Mouse (Mus musculus): ENCODE results near the gene Lrrc8e. TPM values are rescaled to one million over a fixed set of nuclear protein-coding genes. Genes with fewer than 3 reads are reported as not detected.

Lrrc8e gene
- polyA plus RNA-seq, 1 experiment, result 1.4 TPM

DNA sequence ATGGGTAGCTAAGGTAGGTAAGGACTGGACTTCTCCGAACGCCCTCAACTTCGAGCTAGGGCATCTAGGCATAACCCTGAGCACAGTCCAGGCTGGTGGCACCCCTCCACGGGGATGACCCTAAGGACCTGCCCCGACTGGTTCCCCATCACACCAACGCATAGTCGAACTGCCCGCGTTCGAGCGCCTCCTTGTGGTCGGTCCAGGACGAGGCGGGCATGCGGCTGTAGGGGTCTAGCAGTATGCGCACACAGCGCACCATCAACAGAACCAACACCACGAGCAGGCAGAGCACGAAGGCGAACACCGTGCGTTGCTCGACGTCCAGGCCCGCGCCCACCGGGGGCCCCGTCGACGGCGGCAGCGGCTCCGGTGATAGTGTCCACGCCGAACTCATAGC, 31.6 kb downstream of the Lrrc8e start:
- H3K9ac ChIP-seq (ENCODE audit: low read depth, poor library complexity, severe bottlenecking), result peak overlapping the region; percentile 51
- peak overlapping the region; percentile 70 for H3K4me3 ChIP-seq (ENCODE audit: low read depth, low read length)
- no peaks in the 10 kb centered on the region for H3K9me3 ChIP-seq (replicated peaks; ENCODE audit: control insufficient read depth, insufficient read depth, low read length, poor library complexity, severe bottlenecking)
- H3K4me1 ChIP-seq (ENCODE audit: control insufficient read depth, insufficient read depth, low read length), result peaks cover 1% of the 10 kb centered on the region
- H3K36me3 ChIP-seq (ENCODE audit: control insufficient read depth, insufficient read depth, low read length, poor library complexity, severe bottlenecking), result peaks cover 42% of the 10 kb centered on the region
- H3K27ac ChIP-seq (ENCODE audit: insufficient read depth, low read length), result peak overlapping the region; percentile 34; the same call in 1 of the 2 replicates
- TF ChIP-seq CTCF (IDR thresholded peaks at IDR 0.05; ENCODE audit: low read depth, low read length), result peak; percentile 98
- no peak for TF ChIP-seq POLR2A (IDR thresholded peaks at IDR 0.05; ENCODE audit: insufficient read depth, low read length)
- 0 out of 2 replicates have a peak, but pooled peaks have one; percentile 50 for TF ChIP-seq EP300 (IDR thresholded peaks at IDR 0.05; ENCODE audit: insufficient read depth, low read depth, low read length)
- no peaks in the 10 kb centered on the region for H3K27me3 ChIP-seq (ENCODE audit: control insufficient read depth, insufficient read depth, low read length, poor library complexity, severe bottlenecking)

DNA sequence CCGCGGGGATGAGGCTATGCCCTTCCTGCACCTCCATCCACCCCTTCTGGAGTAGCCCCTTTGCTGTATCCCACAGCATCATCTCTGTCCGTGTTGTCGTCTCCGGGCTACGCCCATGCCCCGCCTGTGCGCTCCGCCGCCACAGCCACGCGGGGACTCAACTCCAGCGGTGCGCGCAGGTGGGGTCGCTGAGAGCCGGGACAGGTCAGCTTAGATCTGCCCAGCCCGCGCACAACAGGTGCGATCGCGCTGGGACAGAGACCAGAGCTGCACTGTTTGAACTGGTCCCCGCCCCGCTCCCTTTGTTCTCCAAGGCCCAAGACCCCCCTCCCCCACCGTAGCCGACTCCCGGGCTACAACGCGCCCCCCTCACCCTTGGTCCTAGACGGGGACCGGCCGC, 32.1 kb downstream of the Lrrc8e start:
- TF ChIP-seq CTCF (IDR thresholded peaks at IDR 0.05; ENCODE audit: low read depth, low read length) (no peak), POLR2A (IDR thresholded peaks at IDR 0.05; ENCODE audit: insufficient read depth, low read length) (no peak), EP300 (IDR thresholded peaks at IDR 0.05; ENCODE audit: insufficient read depth, low read depth, low read length) (no peak)
- Histone ChIP-seq H3K9me3 (replicated peaks; ENCODE audit: control insufficient read depth, insufficient read depth, low read length, poor library complexity, severe bottlenecking) (no peaks in the 10 kb centered on the region), H3K36me3 (ENCODE audit: control insufficient read depth, insufficient read depth, low read length, poor library complexity, severe bottlenecking) (peaks cover 44% of the 10 kb centered on the region), H3K27me3 (ENCODE audit: control insufficient read depth, insufficient read depth, low read length, poor library complexity, severe bottlenecking) (no peaks in the 10 kb centered on the region), H3K9ac (ENCODE audit: low read depth, poor library complexity, severe bottlenecking) (peak overlapping the region; percentile 51), H3K27ac (ENCODE audit: insufficient read depth, low read length) (peak overlapping the region; percentile 34; the same call in 1 of the 2 replicates), H3K4me3 (ENCODE audit: low read depth, low read length) (peak overlapping the region; percentile 70), H3K4me1 (ENCODE audit: control insufficient read depth, insufficient read depth, low read length) (peaks cover 1% of the 10 kb centered on the region)

DNA sequence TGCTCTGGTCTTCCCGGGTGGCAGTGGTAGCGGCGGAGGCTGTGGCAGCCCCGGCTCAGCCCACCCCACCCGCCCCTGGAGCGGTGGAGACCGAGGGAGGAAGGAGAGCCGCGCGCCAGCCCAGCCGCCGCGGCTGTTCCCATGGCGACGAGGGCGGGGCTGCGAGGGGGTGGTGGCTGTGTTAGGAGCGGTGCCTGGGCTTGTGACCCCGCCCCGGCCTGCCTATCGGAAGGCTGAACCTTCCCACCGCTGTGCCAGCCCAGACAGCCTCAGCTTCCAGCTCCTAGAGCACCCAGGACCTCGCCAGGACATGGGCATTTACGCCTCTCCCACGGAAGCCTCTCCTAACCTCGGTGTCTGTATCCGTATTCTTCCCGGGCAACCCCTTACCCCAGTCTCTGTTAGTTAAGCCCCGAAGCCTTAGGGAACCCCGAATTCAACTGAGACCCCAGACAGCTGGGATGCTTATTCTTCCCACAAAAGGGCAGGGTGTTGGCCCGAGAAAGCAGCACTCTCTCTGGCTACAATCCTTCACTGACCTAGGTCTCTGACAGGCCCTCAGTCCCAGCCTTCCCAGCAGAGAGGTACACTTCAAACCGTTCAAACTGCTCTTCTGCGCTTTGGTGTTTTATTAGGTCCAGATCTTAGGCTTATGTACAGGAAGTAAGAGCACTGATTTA, 32.6 kb downstream of the Lrrc8e start, which contains the start of gene Ctxn1:
Ctxn1 (minus strand) TSS at position 150 of the 680 bp plus-strand sequence.
- no peak for TF ChIP-seq EP300 (IDR thresholded peaks at IDR 0.05; ENCODE audit: insufficient read depth, low read depth, low read length)
- TF ChIP-seq CTCF (IDR thresholded peaks at IDR 0.05; ENCODE audit: low read depth, low read length), result no peak
- no peak for TF ChIP-seq POLR2A (IDR thresholded peaks at IDR 0.05; ENCODE audit: insufficient read depth, low read length)
- peak within 1 kb of the TSS; percentile 70 for H3K4me3 ChIP-seq (ENCODE audit: low read depth, low read length)
- H3K4me1 ChIP-seq (ENCODE audit: control insufficient read depth, insufficient read depth, low read length), result peaks cover 1% of the 10 kb centered on the region
- H3K27ac ChIP-seq (ENCODE audit: insufficient read depth, low read length), result peak within 1 kb of the TSS; percentile 79
- no peaks in the 10 kb centered on the region for H3K9me3 ChIP-seq (replicated peaks; ENCODE audit: control insufficient read depth, insufficient read depth, low read length, poor library complexity, severe bottlenecking)
- peaks cover 50% of the 10 kb centered on the region for H3K36me3 ChIP-seq (ENCODE audit: control insufficient read depth, insufficient read depth, low read length, poor library complexity, severe bottlenecking)
- no peaks in the 10 kb centered on the region for H3K27me3 ChIP-seq (ENCODE audit: control insufficient read depth, insufficient read depth, low read length, poor library complexity, severe bottlenecking)
- H3K9ac ChIP-seq (ENCODE audit: low read depth, poor library complexity, severe bottlenecking), result peak within 1 kb of the TSS; percentile 51

DNA sequence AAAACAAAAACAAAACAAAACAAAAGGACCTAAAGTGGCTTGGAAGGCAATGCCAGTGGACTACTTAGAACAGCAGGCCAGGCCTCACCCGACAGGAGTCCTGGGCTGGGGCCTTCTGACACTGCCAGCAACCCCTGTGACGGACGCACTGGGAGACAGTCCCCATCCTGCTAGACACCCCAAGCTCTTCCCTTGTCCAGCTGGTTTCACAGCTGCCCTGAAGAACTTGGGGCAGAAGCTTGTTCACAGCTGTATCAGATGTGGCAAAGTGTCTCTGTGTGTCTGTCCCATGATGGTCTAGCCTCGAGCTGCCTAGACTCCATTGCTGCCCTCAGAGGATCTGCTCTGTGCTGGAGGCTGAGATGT, 33.2 kb downstream of the Lrrc8e start:
- Histone ChIP-seq H3K27me3 (ENCODE audit: control insufficient read depth, insufficient read depth, low read length, poor library complexity, severe bottlenecking) (no peaks in the 10 kb centered on the region), H3K9ac (ENCODE audit: low read depth, poor library complexity, severe bottlenecking) (peak overlapping the region; percentile 51; the same call in 1 of the 2 replicates), H3K36me3 (ENCODE audit: control insufficient read depth, insufficient read depth, low read length, poor library complexity, severe bottlenecking) (peaks cover 48% of the 10 kb centered on the region), H3K9me3 (replicated peaks; ENCODE audit: control insufficient read depth, insufficient read depth, low read length, poor library complexity, severe bottlenecking) (no peaks in the 10 kb centered on the region), H3K4me1 (ENCODE audit: control insufficient read depth, insufficient read depth, low read length) (peaks cover 1% of the 10 kb centered on the region), H3K27ac (ENCODE audit: insufficient read depth, low read length) (peak overlapping the region; percentile 79), H3K4me3 (ENCODE audit: low read depth, low read length) (no peak overlapping the region)
- no peak for TF ChIP-seq EP300 (IDR thresholded peaks at IDR 0.05; ENCODE audit: insufficient read depth, low read depth, low read length)
- no peak for TF ChIP-seq POLR2A (IDR thresholded peaks at IDR 0.05; ENCODE audit: insufficient read depth, low read length)
- TF ChIP-seq CTCF (IDR thresholded peaks at IDR 0.05; ENCODE audit: low read depth, low read length), result no peak

DNA sequence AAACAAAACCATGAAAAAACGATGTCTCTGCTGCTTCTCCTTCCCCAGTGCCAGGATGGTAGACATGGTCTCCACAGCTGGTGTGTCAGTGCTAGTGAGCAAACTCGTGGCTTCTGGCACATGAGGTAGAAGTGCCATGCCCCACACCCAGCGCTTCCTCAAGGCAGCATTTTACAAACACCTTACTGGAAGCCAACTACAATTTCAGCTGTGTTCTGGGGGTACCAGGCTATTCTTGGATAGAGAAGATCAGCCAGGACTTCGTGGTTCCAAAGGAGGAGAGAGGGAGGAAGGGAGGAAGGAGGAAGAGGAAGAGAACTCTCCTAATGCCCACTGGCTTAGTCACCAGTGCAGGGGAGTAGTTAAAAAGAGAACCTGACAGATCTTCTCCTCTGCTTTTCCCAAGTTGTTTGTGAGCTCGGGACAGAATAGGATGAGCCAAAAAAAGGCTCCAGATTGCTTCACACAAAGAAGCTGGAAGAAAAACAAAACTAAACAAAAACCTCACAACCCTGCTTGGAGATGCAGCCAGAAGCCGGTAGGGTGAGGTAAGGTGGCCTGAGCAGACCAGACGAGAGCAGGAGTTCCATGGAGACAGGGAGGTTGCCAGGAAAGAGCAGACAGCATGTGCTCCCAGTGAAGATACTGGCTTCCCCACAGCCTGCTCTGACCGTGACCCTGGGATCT, 36.6 kb downstream of the Lrrc8e start:
- no peaks in the 10 kb centered on the region for H3K9me3 ChIP-seq (replicated peaks; ENCODE audit: control insufficient read depth, insufficient read depth, low read length, poor library complexity, severe bottlenecking)
- H3K27ac ChIP-seq (ENCODE audit: insufficient read depth, low read length), result no peak overlapping the region
- no peak for TF ChIP-seq POLR2A (IDR thresholded peaks at IDR 0.05; ENCODE audit: insufficient read depth, low read length)
- TF ChIP-seq EP300 (IDR thresholded peaks at IDR 0.05; ENCODE audit: insufficient read depth, low read depth, low read length), result no peak
- TF ChIP-seq CTCF (IDR thresholded peaks at IDR 0.05; ENCODE audit: low read depth, low read length), result no peak
- no peaks in the 10 kb centered on the region for H3K27me3 ChIP-seq (ENCODE audit: control insufficient read depth, insufficient read depth, low read length, poor library complexity, severe bottlenecking)
- H3K9ac ChIP-seq (ENCODE audit: low read depth, poor library complexity, severe bottlenecking), result no peak overlapping the region
- H3K4me3 ChIP-seq (ENCODE audit: low read depth, low read length), result no peak overlapping the region
- peaks cover 75% of the 10 kb centered on the region for H3K36me3 ChIP-seq (ENCODE audit: control insufficient read depth, insufficient read depth, low read length, poor library complexity, severe bottlenecking)
- no peaks in the 10 kb centered on the region for H3K4me1 ChIP-seq (ENCODE audit: control insufficient read depth, insufficient read depth, low read length)
